Mouse (Mus musculus): ENCODE data around the gene Rmnd5b. TPM values are rescaled to one million over a fixed set of nuclear protein-coding genes. Genes with fewer than 3 reads are reported as not detected.

The Rmnd5b gene
- polyA plus RNA-seq, 1 experiment: 123 TPM

- no peak for TF ChIP-seq CTCF (IDR thresholded peaks at IDR 0.05; ENCODE audit: borderline replicate concordance, control insufficient read depth, extremely low read depth, insufficient read depth, low read length, poor library complexity)
- TF ChIP-seq POLR2A (IDR thresholded peaks at IDR 0.05; ENCODE audit: control insufficient read depth, extremely low read depth, insufficient read depth, low read length, poor library complexity): no peak
- 81% methylated on average over 13 of the region's 13 CpGs for WGBS
- Histone ChIP-seq H3K4me1 (replicated peaks; ENCODE audit: control insufficient read depth, insufficient read depth, low read length) (peaks cover 89% of the 10 kb centered on the region), H3K36me3 (ENCODE audit: control insufficient read depth, insufficient read depth, low read length) (no peaks in the 10 kb centered on the region), H3K4me3 (ENCODE audit: control insufficient read depth, insufficient read depth, low read length) (no peak overlapping the region), H3K27me3 (ENCODE audit: control insufficient read depth, insufficient read depth, low read length) (no peaks in the 10 kb centered on the region), H3K27ac (ENCODE audit: control insufficient read depth, insufficient read depth, low read length) (peak overlapping the region; percentile 92)
- DNase-seq: no peak
Measured at GRCm38 (mm10) chr11:51645293-51645692, 9.6 kb upstream of the Rmnd5b start.

GRCm38 (mm10) chr11:51644217-51644616 lies 8.5 kb upstream of the Rmnd5b start:
- Histone ChIP-seq H3K4me3 (ENCODE audit: control insufficient read depth, insufficient read depth, low read length) (peak overlapping the region; percentile 54), H3K4me1 (replicated peaks; ENCODE audit: control insufficient read depth, insufficient read depth, low read length) (peaks cover 82% of the 10 kb centered on the region), H3K27ac (ENCODE audit: control insufficient read depth, insufficient read depth, low read length) (peak overlapping the region; percentile 92), H3K27me3 (ENCODE audit: control insufficient read depth, insufficient read depth, low read length) (no peaks in the 10 kb centered on the region), H3K36me3 (ENCODE audit: control insufficient read depth, insufficient read depth, low read length) (no peaks in the 10 kb centered on the region)
- TF ChIP-seq POLR2A (IDR thresholded peaks at IDR 0.05; ENCODE audit: control insufficient read depth, extremely low read depth, insufficient read depth, low read length, poor library complexity) (peak; percentile 58; the same call in 1 of the 2 replicates), CTCF (IDR thresholded peaks at IDR 0.05; ENCODE audit: borderline replicate concordance, control insufficient read depth, extremely low read depth, insufficient read depth, low read length, poor library complexity) (no peak)
- DNase-seq: peak; percentile 82
- WGBS: 10% methylated on average over 16 of the region's 16 CpGs

GRCm38 (mm10) chr11:51643761-51644160 lies 8.1 kb upstream of the Rmnd5b start:
- peak; percentile 69 for DNase-seq
- 0 out of 2 replicates have a peak, but pooled peaks have one; percentile 40 for TF ChIP-seq CTCF (IDR thresholded peaks at IDR 0.05; ENCODE audit: borderline replicate concordance, control insufficient read depth, extremely low read depth, insufficient read depth, low read length, poor library complexity)
- TF ChIP-seq POLR2A (IDR thresholded peaks at IDR 0.05; ENCODE audit: control insufficient read depth, extremely low read depth, insufficient read depth, low read length, poor library complexity): peak; percentile 37; the same call in 1 of the 2 replicates
- H3K27ac ChIP-seq (ENCODE audit: control insufficient read depth, insufficient read depth, low read length): peak overlapping the region; percentile 92
- H3K4me3 ChIP-seq (ENCODE audit: control insufficient read depth, insufficient read depth, low read length): peak overlapping the region; percentile 54
- peaks cover 78% of the 10 kb centered on the region for H3K4me1 ChIP-seq (replicated peaks; ENCODE audit: control insufficient read depth, insufficient read depth, low read length)
- no peaks in the 10 kb centered on the region for H3K27me3 ChIP-seq (ENCODE audit: control insufficient read depth, insufficient read depth, low read length)
- WGBS: 2% methylated on average over 15 of the region's 15 CpGs
- H3K36me3 ChIP-seq (ENCODE audit: control insufficient read depth, insufficient read depth, low read length): no peaks in the 10 kb centered on the region

GRCm38 (mm10) chr11:51643202-51643601 lies 7.5 kb upstream of the Rmnd5b start:
- Histone ChIP-seq H3K4me1 (replicated peaks; ENCODE audit: control insufficient read depth, insufficient read depth, low read length) (peaks cover 73% of the 10 kb centered on the region), H3K4me3 (ENCODE audit: control insufficient read depth, insufficient read depth, low read length) (peak overlapping the region; percentile 54), H3K27ac (ENCODE audit: control insufficient read depth, insufficient read depth, low read length) (peak overlapping the region; percentile 92), H3K27me3 (ENCODE audit: control insufficient read depth, insufficient read depth, low read length) (no peaks in the 10 kb centered on the region), H3K36me3 (ENCODE audit: control insufficient read depth, insufficient read depth, low read length) (no peaks in the 10 kb centered on the region)
- DNase-seq: peak; percentile 33
- no peak for TF ChIP-seq CTCF (IDR thresholded peaks at IDR 0.05; ENCODE audit: borderline replicate concordance, control insufficient read depth, extremely low read depth, insufficient read depth, low read length, poor library complexity)
- no peak for TF ChIP-seq POLR2A (IDR thresholded peaks at IDR 0.05; ENCODE audit: control insufficient read depth, extremely low read depth, insufficient read depth, low read length, poor library complexity)
- 57% methylated on average over 9 of the region's 9 CpGs for WGBS

- no peaks in the 10 kb centered on the region for H3K27me3 ChIP-seq (ENCODE audit: control insufficient read depth, insufficient read depth, low read length)
- WGBS: 86% methylated on average over 7 of the region's 7 CpGs
- TF ChIP-seq POLR2A (IDR thresholded peaks at IDR 0.05; ENCODE audit: control insufficient read depth, extremely low read depth, insufficient read depth, low read length, poor library complexity) (no peak), CTCF (IDR thresholded peaks at IDR 0.05; ENCODE audit: borderline replicate concordance, control insufficient read depth, extremely low read depth, insufficient read depth, low read length, poor library complexity) (no peak)
- peaks cover 68% of the 10 kb centered on the region for H3K4me1 ChIP-seq (replicated peaks; ENCODE audit: control insufficient read depth, insufficient read depth, low read length)
- no peak overlapping the region for H3K4me3 ChIP-seq (ENCODE audit: control insufficient read depth, insufficient read depth, low read length)
- no peak overlapping the region for H3K27ac ChIP-seq (ENCODE audit: control insufficient read depth, insufficient read depth, low read length)
- no peak for DNase-seq
- no peaks in the 10 kb centered on the region for H3K36me3 ChIP-seq (ENCODE audit: control insufficient read depth, insufficient read depth, low read length)
Measured at GRCm38 (mm10) chr11:51640748-51641147, 5.1 kb upstream of the Rmnd5b start.

- WGBS: 33% methylated on average over 5 of the region's 5 CpGs
- no peak for TF ChIP-seq POLR2A (IDR thresholded peaks at IDR 0.05; ENCODE audit: control insufficient read depth, extremely low read depth, insufficient read depth, low read length, poor library complexity)
- TF ChIP-seq CTCF (IDR thresholded peaks at IDR 0.05; ENCODE audit: borderline replicate concordance, control insufficient read depth, extremely low read depth, insufficient read depth, low read length, poor library complexity): no peak
Measured at GRCm38 (mm10) chr11:51638497-51638896, 2.8 kb upstream of the Rmnd5b start.

GRCm38 (mm10) chr11:51637971-51638414 lies 2.3 kb upstream of the Rmnd5b start:
- peak; percentile 47 for TF ChIP-seq POLR2A (IDR thresholded peaks at IDR 0.05; ENCODE audit: control insufficient read depth, extremely low read depth, insufficient read depth, low read length, poor library complexity)
- no peak for TF ChIP-seq CTCF (IDR thresholded peaks at IDR 0.05; ENCODE audit: borderline replicate concordance, control insufficient read depth, extremely low read depth, insufficient read depth, low read length, poor library complexity)
- Histone ChIP-seq H3K36me3 (ENCODE audit: control insufficient read depth, insufficient read depth, low read length) (no peaks in the 10 kb centered on the region), H3K27me3 (ENCODE audit: control insufficient read depth, insufficient read depth, low read length) (no peaks in the 10 kb centered on the region), H3K27ac (ENCODE audit: control insufficient read depth, insufficient read depth, low read length) (peak overlapping the region; percentile 61), H3K4me1 (replicated peaks; ENCODE audit: control insufficient read depth, insufficient read depth, low read length) (peaks cover 48% of the 10 kb centered on the region), H3K4me3 (ENCODE audit: control insufficient read depth, insufficient read depth, low read length) (peak overlapping the region; percentile 21)
- WGBS: 1% methylated on average over 17 of the region's 17 CpGs
- DNase-seq: peak; percentile 79

More at GRCm38 (mm10) chr11:51638497-51638896, 2.8 kb upstream of the Rmnd5b start:
- Histone ChIP-seq H3K36me3 (ENCODE audit: control insufficient read depth, insufficient read depth, low read length) (no peaks in the 10 kb centered on the region), H3K27me3 (ENCODE audit: control insufficient read depth, insufficient read depth, low read length) (no peaks in the 10 kb centered on the region), H3K4me1 (replicated peaks; ENCODE audit: control insufficient read depth, insufficient read depth, low read length) (peaks cover 53% of the 10 kb centered on the region), H3K4me3 (ENCODE audit: control insufficient read depth, insufficient read depth, low read length) (peak overlapping the region; percentile 21; the same call in 1 of the 2 replicates), H3K27ac (ENCODE audit: control insufficient read depth, insufficient read depth, low read length) (peak overlapping the region; percentile 61)
- no peak for DNase-seq

Data from thymus, adult 2 months (tissue).